Mouse (Mus musculus) liver (tissue): ENCODE measurements around the gene Sp9.

Experiments
- DNase-seq: peaks from one replicate; pipeline ENCODE4 v3.0.0-alpha.2; 2020; ENCODE audit warnings: mixed read lengths

The Sp9 gene

GRCm38 (mm10) chr2:73275261-73276040 is 3.7 kb downstream of the Sp9 start:
- no peak for DNase-seq

GRCm38 (mm10) chr2:73276141-73276571 is 4.4 kb downstream of the Sp9 start:
- no peak for DNase-seq

GRCm38 (mm10) chr2:73277021-73277708 is 5.4 kb downstream of the Sp9 start:
- DNase-seq, result no peak

GRCm38 (mm10) chr2:73277709-73278075 is 6.0 kb downstream of the Sp9 start:
- no peak for DNase-seq

GRCm38 (mm10) chr2:73278131-73278854 is 6.6 kb downstream of the Sp9 start:
- DNase-seq, result peak; percentile 86

GRCm38 (mm10) chr2:73278869-73279268 is 7.1 kb downstream of the Sp9 start:
- no peak for DNase-seq

- no peak for DNase-seq
Observed at GRCm38 (mm10) chr2:73279271-73280038, 7.7 kb downstream of the Sp9 start.

GRCm38 (mm10) chr2:73280356-73281047 is 8.8 kb downstream of the Sp9 start:
- no peak for DNase-seq

- no peak for DNase-seq
Observed at GRCm38 (mm10) chr2:73281048-73281661, 9.4 kb downstream of the Sp9 start.

- no peak for DNase-seq
Observed at GRCm38 (mm10) chr2:73281707-73282106, 10.0 kb downstream of the Sp9 start.

- DNase-seq, result no peak
Observed at GRCm38 (mm10) chr2:73285630-73286029, 13.9 kb downstream of the Sp9 start.

- DNase-seq, result no peak
Observed at GRCm38 (mm10) chr2:73291130-73291529, 19.4 kb downstream of the Sp9 start.

- peak; percentile 8 for DNase-seq
Observed at GRCm38 (mm10) chr2:73295023-73295422, 23.3 kb downstream of the Sp9 start.

- DNase-seq, result peak; percentile 20
Observed at GRCm38 (mm10) chr2:73298154-73298553, 26.4 kb downstream of the Sp9 start.

GRCm38 (mm10) chr2:73298841-73299240 is 27.1 kb downstream of the Sp9 start:
- no peak for DNase-seq

- DNase-seq, result peak; percentile 60
Observed at GRCm38 (mm10) chr2:73301979-73302378, 30.3 kb downstream of the Sp9 start.

GRCm38 (mm10) chr2:73302722-73303121 is 31.0 kb downstream of the Sp9 start:
- no peak for DNase-seq

GRCm38 (mm10) chr2:73304506-73304905 is 32.8 kb downstream of the Sp9 start:
- DNase-seq, result no peak

GRCm38 (mm10) chr2:73306006-73306405 is 34.3 kb downstream of the Sp9 start:
- DNase-seq, result no peak

- DNase-seq, result peak; percentile 97
Observed at GRCm38 (mm10) chr2:73312152-73313116, 40.7 kb downstream of the Sp9 start, which contains the start of the genes Scrn3 and Cir1. Scrn3 (plus strand) TSS chr2:73312601. Cir1 (minus strand) TSS chr2:73312701.
